ENCODE assay signal across 21 mouse cellular contexts in genomic region chr3:146978272-146978671, GRCm38 (mm10).
DNase-seq lines count a peak whose midpoint lies in the region; ATAC-seq and TF ChIP-seq lines count a peak whose summit lies in the region.
"Had no signal": no experiment of that assay in that cellular context is flagged by ENCODE, and none has a peak within 500 bp of the region (broad histone marks: within the 10 kb centered on the region; RNA-seq: fewer than 3 reads in every experiment).

No protein-coding gene starts in this region.

- in situ Hi-C loops in CH12.LX (cut with MboI; ENCODE audit: low pct_ligation_motif_present, low pct_unique_long_range_greater_than_20kb, low sequenced_read_pairs), result loop anchor here (25.0 kb wide), 1 partner anchor 1034 kb away; no protein-coding TSS in a partner anchor

- WGBS in hindbrain, embryonic 12.5 days, result 51% methylated on average over 3 of the region's 3 CpGs
- 75% methylated on average over 3 of the region's 3 CpGs for WGBS in hindbrain, embryonic 11.5 days

- no peak for TF ChIP-seq RAD21 in CH12.LX (IDR thresholded peaks at IDR 0.05; ENCODE audit: low read depth, low read length)

- DNase-seq in hindbrain, embryonic 11.5 days (ENCODE audit: low spot score), result no peak
- peak; percentile 43 for DNase-seq in retina, embryonic 14.5 days (ENCODE audit: low spot score)
- no peak for DNase-seq in retina, postnatal 1 day
- peak; percentile 60 for DNase-seq in CH12.LX (ENCODE audit: extremely low read depth)
- no peak for DNase-seq in cerebellum, postnatal 14 days
- DNase-seq: adrenal gland, adult 2 months; adrenal gland, adult 8-10 months; adrenal gland, postnatal 10 days; adrenal gland, postnatal 14 days; adrenal gland, postnatal 25 days; adrenal gland, postnatal 36 days; B cell, adult 2 months; cerebellum, adult 11 months; cerebellum, adult 11-12 months; cerebellum, adult 18-20 months; cerebellum, adult 2 months had no signal

- no peaks in the 10 kb centered on the region for H3K9me3 ChIP-seq in hindbrain, embryonic 12.5 days (replicated peaks)
- H3K9me3 ChIP-seq in hindbrain, embryonic 11.5 days (ENCODE audit: control insufficient read depth, low read length), result no peaks in the 10 kb centered on the region
- no peaks in the 10 kb centered on the region for H3K9me3 ChIP-seq in CH12.LX (replicated peaks; ENCODE audit: low read length)
- H3K9me3 ChIP-seq: G1E had no signal

- H3K4me2 ChIP-seq in hindbrain, embryonic 12.5 days (replicated peaks), result no peak overlapping the region
- H3K4me2 ChIP-seq in hindbrain, embryonic 11.5 days (replicated peaks; ENCODE audit: low read depth, low read length), result no peak overlapping the region
- no peak overlapping the region for H3K4me2 ChIP-seq in CH12.LX (ENCODE audit: insufficient read depth, low read depth, poor library complexity, severe bottlenecking)

- H3K27me3 ChIP-seq in hindbrain, embryonic 12.5 days, result no peaks in the 10 kb centered on the region
- no peaks in the 10 kb centered on the region for H3K27me3 ChIP-seq in hindbrain, embryonic 11.5 days (ENCODE audit: control insufficient read depth, insufficient read depth, low read length)
- H3K27me3 ChIP-seq in CH12.LX (replicated peaks), result no peaks in the 10 kb centered on the region
- H3K27me3 ChIP-seq: Patski had no signal

- TF ChIP-seq POLR2A in CH12.LX (IDR thresholded peaks at IDR 0.05; ENCODE audit: low read depth, low read length), result no peak

- H3K79me2 ChIP-seq in CH12.LX (replicated peaks; ENCODE audit: control insufficient read depth, extremely low read depth, insufficient read depth, poor library complexity, severe bottlenecking), result no peaks in the 10 kb centered on the region

- H3K36me3 ChIP-seq in hindbrain, embryonic 12.5 days, result no peaks in the 10 kb centered on the region
- H3K36me3 ChIP-seq in hindbrain, embryonic 11.5 days (ENCODE audit: control insufficient read depth, insufficient read depth, low read length), result no peaks in the 10 kb centered on the region
- H3K36me3 ChIP-seq in CH12.LX (replicated peaks in 1 of 2; ENCODE audit: control insufficient read depth in 1 of 2, insufficient read depth in 1 of 2, low read length in 1 of 2), result no peaks in the 10 kb centered on the region
- H3K36me3 ChIP-seq: G1E had no signal

- no peaks in the 10 kb centered on the region for H3K4me1 ChIP-seq in hindbrain, embryonic 12.5 days
- H3K4me1 ChIP-seq in hindbrain, embryonic 11.5 days (replicated peaks; ENCODE audit: control insufficient read depth, insufficient read depth, low read length), result no peaks in the 10 kb centered on the region
- H3K4me1 ChIP-seq in CH12.LX (ENCODE audit: control insufficient read depth in 1 of 2, insufficient read depth in 2 of 2), result peaks cover 4 to 11% of the 10 kb centered on the region in 2 experiments; a peak in 2 of 4 replicates

- dilution Hi-C loops in CH12.LX (cut with MboI; ENCODE audit: extremely low pct_ligation_motif_present, extremely low pct_unique_long_range_greater_than_20kb, low sequenced_read_pairs), result no loop called here

- no peak overlapping the region for H3K9ac ChIP-seq in hindbrain, embryonic 12.5 days
- H3K9ac ChIP-seq in hindbrain, embryonic 11.5 days (ENCODE audit: low read depth, low read length), result no peak overlapping the region
- no peak overlapping the region for H3K9ac ChIP-seq in CH12.LX (ENCODE audit: insufficient read depth, low read depth)

- no peak for TF ChIP-seq EP300 in CH12.LX (IDR thresholded peaks at IDR 0.05; ENCODE audit: low read length)

- H3K4me3 ChIP-seq in hindbrain, embryonic 12.5 days, result no peak overlapping the region
- H3K4me3 ChIP-seq in hindbrain, embryonic 11.5 days (ENCODE audit: low read depth, low read length), result no peak overlapping the region
- H3K4me3 ChIP-seq in CH12.LX (replicated peaks in 1 of 3; ENCODE audit: low read depth in 2 of 3, low read length in 2 of 3, poor library complexity in 1 of 3), result no peak overlapping the region

- TF ChIP-seq CTCF in CH12.LX (conservative IDR thresholded peaks at IDR 0.05 in 1 of 2, IDR thresholded peaks at IDR 0.05 in 1 of 2; ENCODE audit: low read depth in 2 of 2, low read length in 2 of 2), result no peak

- ATAC-seq in hindbrain, embryonic 12.5 days (ENCODE audit: low FRiP score), result 0 out of 2 replicates have a peak, but pooled peaks have one; percentile 54
- ATAC-seq in hindbrain, embryonic 11.5 days (ENCODE audit: low FRiP score), result no peak
- ATAC-seq: activated CD4-positive, CD25-positive, alpha-beta regulatory T cell, adult 4 months; CD4-positive, CD25-positive, alpha-beta regulatory T cell, adult 4 months; Patski had no signal

- H3K27ac ChIP-seq in hindbrain, embryonic 12.5 days, result no peak overlapping the region
- no peak overlapping the region for H3K27ac ChIP-seq in hindbrain, embryonic 11.5 days (ENCODE audit: low read depth, low read length)
- no peak overlapping the region for H3K27ac ChIP-seq in CH12.LX (ENCODE audit: insufficient read depth, low read depth)

TF ChIP-seq in CH12.LX, 34 proteins besides CTCF, POLR2A, EP300 and RAD21:
- TF ChIP-seq RCOR1 (conservative IDR thresholded peaks at IDR 0.05; ENCODE audit: low read depth, low read length) (no peak), ELF1 (IDR thresholded peaks at IDR 0.05; ENCODE audit: low read depth, low read length) (0 out of 2 replicates have a peak, but pooled peaks have one; percentile 45)

Comparison
In these comparisons a context has a peak if more than half of its experiments do, and no peak if none do; other contexts are left out.
1. DNase-seq: peak in retina, embryonic 14.5 days (single experiment) and CH12.LX (single experiment); none in hindbrain, embryonic 11.5 days (single experiment), retina, postnatal 1 day (single experiment) and cerebellum, postnatal 14 days (0 of 2).